Mouse (Mus musculus): ENCODE measurements around the gene Polh. TPM values are rescaled to one million over a fixed set of nuclear protein-coding genes. Genes with fewer than 3 reads are reported as not detected.

Gene Polh
- polyA plus RNA-seq (2011; ENCODE audit: insufficient read depth, insufficient read length, low read depth, missing spikeins) = 28.1 and 30.1 TPM in 2 replicates

GRCm38 (mm10) chr17:46202421-46203071, at the start of gene Polh, which contains the start of gene Xpo5:
Polh (minus strand) TSS chr17:46202645.
Xpo5 (plus strand) TSS chr17:46202782.
- no peaks in the 10 kb centered on the region for H3K9me3 ChIP-seq (replicated peaks; ENCODE audit: control insufficient read depth, insufficient read depth, low read length, poor library complexity, severe bottlenecking)
- peak within 1 kb of the TSS; percentile 94 for H3K9ac ChIP-seq (ENCODE audit: low read depth, poor library complexity, severe bottlenecking)
- H3K36me3 ChIP-seq (ENCODE audit: control insufficient read depth, insufficient read depth, low read length, poor library complexity, severe bottlenecking) = peaks cover 38% of the 10 kb centered on the region
- no peaks in the 10 kb centered on the region for H3K4me1 ChIP-seq (ENCODE audit: control insufficient read depth, insufficient read depth, low read length)
- peak within 1 kb of the TSS; percentile 47 for H3K27ac ChIP-seq (ENCODE audit: insufficient read depth, low read length)
- peak; percentile 44 for TF ChIP-seq POLR2A (IDR thresholded peaks at IDR 0.05; ENCODE audit: insufficient read depth, low read length)
- peak; percentile 73 for TF ChIP-seq EP300 (IDR thresholded peaks at IDR 0.05; ENCODE audit: insufficient read depth, low read depth, low read length)
- no peak for TF ChIP-seq CTCF (IDR thresholded peaks at IDR 0.05; ENCODE audit: low read depth, low read length)
- no peaks in the 10 kb centered on the region for H3K27me3 ChIP-seq (ENCODE audit: control insufficient read depth, insufficient read depth, low read length, poor library complexity, severe bottlenecking)
- peak within 1 kb of the TSS; percentile 94 for H3K4me3 ChIP-seq (ENCODE audit: low read depth, low read length)

GRCm38 (mm10) chr17:46251174-46251573, 48.7 kb upstream of the Polh start:
- Histone ChIP-seq H3K4me1 (ENCODE audit: control insufficient read depth, insufficient read depth, low read length) (no peaks in the 10 kb centered on the region), H3K9ac (ENCODE audit: low read depth, poor library complexity, severe bottlenecking) (no peak overlapping the region), H3K27ac (ENCODE audit: insufficient read depth, low read length) (no peak overlapping the region), H3K27me3 (ENCODE audit: control insufficient read depth, insufficient read depth, low read length, poor library complexity, severe bottlenecking) (no peaks in the 10 kb centered on the region), H3K9me3 (replicated peaks; ENCODE audit: control insufficient read depth, insufficient read depth, low read length, poor library complexity, severe bottlenecking) (no peaks in the 10 kb centered on the region), H3K36me3 (ENCODE audit: control insufficient read depth, insufficient read depth, low read length, poor library complexity, severe bottlenecking) (peaks cover 10% of the 10 kb centered on the region; the same call in 1 of the 2 replicates), H3K4me3 (ENCODE audit: low read depth, low read length) (no peak overlapping the region)
- no peak for TF ChIP-seq POLR2A (IDR thresholded peaks at IDR 0.05; ENCODE audit: insufficient read depth, low read length)
- peak; percentile 59 for TF ChIP-seq CTCF (IDR thresholded peaks at IDR 0.05; ENCODE audit: low read depth, low read length)

GRCm38 (mm10) chr17:46248189-46248522, 45.7 kb upstream of the Polh start:
- TF ChIP-seq CTCF (IDR thresholded peaks at IDR 0.05; ENCODE audit: low read depth, low read length) = no peak
- TF ChIP-seq EP300 (IDR thresholded peaks at IDR 0.05; ENCODE audit: insufficient read depth, low read depth, low read length) = no peak
- no peak for TF ChIP-seq POLR2A (IDR thresholded peaks at IDR 0.05; ENCODE audit: insufficient read depth, low read length)

GRCm38 (mm10) chr17:46247512-46248188, 45.2 kb upstream of the Polh start, which contains the start of the genes Polr1c and Yipf3:
Polr1c (minus strand) TSS chr17:46248054.
Yipf3 (plus strand) TSS chr17:46248080.
- Histone ChIP-seq H3K27ac (ENCODE audit: insufficient read depth, low read length) (no peak within 1 kb of the TSS), H3K9ac (ENCODE audit: low read depth, poor library complexity, severe bottlenecking) (peak within 1 kb of the TSS; percentile 95), H3K9me3 (replicated peaks; ENCODE audit: control insufficient read depth, insufficient read depth, low read length, poor library complexity, severe bottlenecking) (no peaks in the 10 kb centered on the region), H3K36me3 (ENCODE audit: control insufficient read depth, insufficient read depth, low read length, poor library complexity, severe bottlenecking) (peaks cover 37% of the 10 kb centered on the region), H3K4me1 (ENCODE audit: control insufficient read depth, insufficient read depth, low read length) (no peaks in the 10 kb centered on the region), H3K4me3 (ENCODE audit: low read depth, low read length) (peak within 1 kb of the TSS; percentile 91), H3K27me3 (ENCODE audit: control insufficient read depth, insufficient read depth, low read length, poor library complexity, severe bottlenecking) (no peaks in the 10 kb centered on the region)
- TF ChIP-seq POLR2A (IDR thresholded peaks at IDR 0.05; ENCODE audit: insufficient read depth, low read length) (peak; percentile 48), EP300 (IDR thresholded peaks at IDR 0.05; ENCODE audit: insufficient read depth, low read depth, low read length) (no peak)

More at GRCm38 (mm10) chr17:46248189-46248522, 45.7 kb upstream of the Polh start:
- Histone ChIP-seq H3K27ac (ENCODE audit: insufficient read depth, low read length) (no peak overlapping the region), H3K4me3 (ENCODE audit: low read depth, low read length) (peak overlapping the region; percentile 91), H3K9ac (ENCODE audit: low read depth, poor library complexity, severe bottlenecking) (peak overlapping the region; percentile 95), H3K36me3 (ENCODE audit: control insufficient read depth, insufficient read depth, low read length, poor library complexity, severe bottlenecking) (peaks cover 32% of the 10 kb centered on the region), H3K4me1 (ENCODE audit: control insufficient read depth, insufficient read depth, low read length) (no peaks in the 10 kb centered on the region), H3K9me3 (replicated peaks; ENCODE audit: control insufficient read depth, insufficient read depth, low read length, poor library complexity, severe bottlenecking) (no peaks in the 10 kb centered on the region), H3K27me3 (ENCODE audit: control insufficient read depth, insufficient read depth, low read length, poor library complexity, severe bottlenecking) (no peaks in the 10 kb centered on the region)

- Histone ChIP-seq H3K9ac (ENCODE audit: low read depth, poor library complexity, severe bottlenecking) (no peak overlapping the region), H3K27ac (ENCODE audit: insufficient read depth, low read length) (no peak overlapping the region), H3K4me1 (ENCODE audit: control insufficient read depth, insufficient read depth, low read length) (no peaks in the 10 kb centered on the region), H3K4me3 (ENCODE audit: low read depth, low read length) (no peak overlapping the region), H3K9me3 (replicated peaks; ENCODE audit: control insufficient read depth, insufficient read depth, low read length, poor library complexity, severe bottlenecking) (no peaks in the 10 kb centered on the region), H3K36me3 (ENCODE audit: control insufficient read depth, insufficient read depth, low read length, poor library complexity, severe bottlenecking) (peaks cover 59% of the 10 kb centered on the region), H3K27me3 (ENCODE audit: control insufficient read depth, insufficient read depth, low read length, poor library complexity, severe bottlenecking) (no peaks in the 10 kb centered on the region)
- no peak for TF ChIP-seq EP300 (IDR thresholded peaks at IDR 0.05; ENCODE audit: insufficient read depth, low read depth, low read length)
- TF ChIP-seq CTCF (IDR thresholded peaks at IDR 0.05; ENCODE audit: low read depth, low read length) = no peak
- no peak for TF ChIP-seq POLR2A (IDR thresholded peaks at IDR 0.05; ENCODE audit: insufficient read depth, low read length)
Measured at GRCm38 (mm10) chr17:46244579-46244978, 42.1 kb upstream of the Polh start.

GRCm38 (mm10) chr17:46243624-46244023, 41.2 kb upstream of the Polh start:
- Histone ChIP-seq H3K36me3 (ENCODE audit: control insufficient read depth, insufficient read depth, low read length, poor library complexity, severe bottlenecking) (peaks cover 68% of the 10 kb centered on the region), H3K27ac (ENCODE audit: insufficient read depth, low read length) (no peak overlapping the region), H3K9ac (ENCODE audit: low read depth, poor library complexity, severe bottlenecking) (no peak overlapping the region), H3K4me1 (ENCODE audit: control insufficient read depth, insufficient read depth, low read length) (no peaks in the 10 kb centered on the region), H3K9me3 (replicated peaks; ENCODE audit: control insufficient read depth, insufficient read depth, low read length, poor library complexity, severe bottlenecking) (no peaks in the 10 kb centered on the region), H3K27me3 (ENCODE audit: control insufficient read depth, insufficient read depth, low read length, poor library complexity, severe bottlenecking) (no peaks in the 10 kb centered on the region), H3K4me3 (ENCODE audit: low read depth, low read length) (no peak overlapping the region)
- TF ChIP-seq EP300 (IDR thresholded peaks at IDR 0.05; ENCODE audit: insufficient read depth, low read depth, low read length) = no peak
- TF ChIP-seq POLR2A (IDR thresholded peaks at IDR 0.05; ENCODE audit: insufficient read depth, low read length) = no peak
- no peak for TF ChIP-seq CTCF (IDR thresholded peaks at IDR 0.05; ENCODE audit: low read depth, low read length)
